Mouse (Mus musculus) forebrain, postnatal 0 days (tissue): ENCODE data around the gene Bbs12. TPM values are rescaled to one million over a fixed set of nuclear protein-coding genes. Genes with fewer than 3 reads are reported as not detected.

Experiments used
- ATAC-seq: fragments of 200-750 bp; cut with Nextera tagmentation; 2 replicates; pipeline ENCODE4 v1.8.0; 2017; ENCODE audit warnings: mild to moderate bottlenecking, moderate library complexity
- DNase-seq: peaks from one replicate; pipeline ENCODE4 v3.0.0-alpha.2; 2015
- H3K27ac ChIP-seq: fragments of 300-500 bp; sonication (generic); 2 replicates; pipeline ENCODE4 v1.5.1; 2014; ENCODE audit warnings: low read depth, mild to moderate bottlenecking, antibody characterized with exemption, low read length, moderate library complexity, mixed read lengths
- H3K27me3 ChIP-seq: fragments of 300-500 bp; sonication (generic); 2 replicates; pipeline ENCODE4 v1.6.1; 2014; ENCODE audit warnings: mild to moderate bottlenecking, low read length, mixed read lengths; ENCODE audit not compliant: insufficient read depth
- H3K36me3 ChIP-seq: fragments of 300-500 bp; sonication (generic); 2 replicates; pipeline ENCODE4 v1.6.1; 2014; ENCODE audit warnings: mild to moderate bottlenecking, moderate library complexity; ENCODE audit not compliant: insufficient read depth
- H3K4me1 ChIP-seq: fragments of 300-500 bp; sonication (generic); 2 replicates; pipeline ENCODE4 v1.6.1; 2014; ENCODE audit warnings: antibody characterized with exemption; ENCODE audit not compliant: insufficient read depth
- H3K4me2 ChIP-seq: fragments of 300-500 bp; sonication (generic); 2 replicates; pipeline ENCODE4 v1.6.1; 2014; ENCODE audit warnings: low read depth, mild to moderate bottlenecking, moderate library complexity
- H3K4me3 ChIP-seq: fragments of 300-500 bp; sonication (generic); 2 replicates; pipeline ENCODE4 v1.5.1; 2014; ENCODE audit warnings: low read depth, low read length, mixed read lengths
- H3K9ac ChIP-seq: fragments of 300-500 bp; sonication (generic); 2 replicates; pipeline ENCODE4 v1.6.1; 2014; ENCODE audit warnings: mild to moderate bottlenecking
- H3K9me3 ChIP-seq: fragments of 300-500 bp; sonication (generic); 2 replicates; pipeline ENCODE4 v1.6.1; 2016; ENCODE audit warnings: low read length
- CTCF ChIP-seq: sonication (generic); IDR thresholded peaks from 2 replicates; pipeline ENCODE4 v1.5.1; 2016; ENCODE audit warnings: antibody characterized with exemption, control low read depth, low read depth
- WGBS: fragments of 180-500 bp; shearing (Covaris S2); extraction: QIAGEN DNeasy Blood & Tissue Kit; methylation state at CpG from one replicate; pipeline ENCODE4 v1.1.7; 2014; 5-methylcytosine and 5-hydroxymethylcytosine counted together
- polyA plus RNA-seq: library from polyadenylated mRNA; unstranded; fragments of >200 nt; fragmentation: Nextera tagmentation; extraction: Ambion mirVana; gene quantifications from 2 replicates; pipeline ENCODE4 v1.2.1, GENCODE M21; 2015
- total RNA-seq: library from RNA; depleted of rRNA; stranded (reverse); fragments of >200 nt; gene quantifications from 2 replicates; pipeline ENCODE4 v1.2.3, GENCODE M21; 2014; rRNA removed

The Bbs12 gene
- total and polyA plus RNA-seq, 2 experiments from 2014 or later = 3.8 to 6.4 TPM

DNA sequence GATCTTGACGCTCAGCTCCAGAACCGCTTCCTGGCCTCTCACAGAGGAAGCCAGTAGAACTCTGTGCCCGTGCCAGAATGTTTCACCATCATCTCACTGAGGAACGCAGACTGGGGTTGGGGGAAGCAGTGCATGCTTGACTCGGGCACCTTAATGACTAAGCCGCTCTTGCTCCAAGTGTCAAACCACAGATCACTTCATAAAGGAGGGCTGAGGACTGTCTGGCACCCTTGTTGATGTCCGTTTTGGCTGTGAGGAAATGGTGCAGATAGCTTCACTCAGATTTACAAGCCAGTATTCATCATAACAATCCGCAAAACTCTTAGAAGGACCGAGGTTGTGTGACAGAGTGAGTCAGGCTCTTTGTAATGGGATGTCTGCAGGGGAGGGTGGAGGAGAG is 48.4 kb downstream of the Bbs12 start:
- no peak for DNase-seq
- H3K9ac ChIP-seq = no peak overlapping the region
- H3K4me1 ChIP-seq = no peaks in the 10 kb centered on the region
- no peak overlapping the region for H3K27ac ChIP-seq
- H3K4me2 ChIP-seq = no peak overlapping the region
- no peak for ATAC-seq
- WGBS = 79% methylated on average over 9 of the region's 9 CpGs
- H3K4me3 ChIP-seq = no peak overlapping the region
- no peaks in the 10 kb centered on the region for H3K27me3 ChIP-seq
- no peak for TF ChIP-seq CTCF
- no peaks in the 10 kb centered on the region for H3K36me3 ChIP-seq
- H3K9me3 ChIP-seq = no peaks in the 10 kb centered on the region

DNA sequence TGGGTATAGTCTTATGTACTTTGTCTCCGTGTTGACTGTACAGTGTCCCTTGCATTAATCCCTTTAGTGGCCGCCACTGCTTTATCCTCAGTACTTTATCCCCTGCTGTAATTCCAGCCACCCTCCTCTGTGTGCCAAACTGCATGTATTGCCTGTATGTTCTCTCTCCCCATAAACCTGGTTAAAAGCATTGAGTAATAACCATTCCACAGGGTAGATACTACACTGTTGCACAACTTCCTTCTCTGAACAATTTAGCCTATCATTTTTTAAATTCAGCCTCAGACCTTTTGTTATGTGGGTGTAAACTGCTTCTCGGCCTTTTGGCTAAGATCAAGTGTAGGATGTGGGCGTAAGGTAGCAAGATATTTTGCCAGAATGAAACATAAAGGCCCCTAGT is 52.8 kb downstream of the Bbs12 start:
- TF ChIP-seq CTCF = no peak
- Histone ChIP-seq H3K27ac (no peak overlapping the region), H3K36me3 (no peaks in the 10 kb centered on the region), H3K4me1 (no peaks in the 10 kb centered on the region), H3K9ac (no peak overlapping the region), H3K9me3 (no peaks in the 10 kb centered on the region), H3K4me3 (no peak overlapping the region), H3K4me2 (no peak overlapping the region), H3K27me3 (no peaks in the 10 kb centered on the region)
- DNase-seq (no peak), ATAC-seq (no peak)
- WGBS = 79% methylated on average over 4 of the region's 4 CpGs

- TF ChIP-seq CTCF = no peak
- H3K9ac ChIP-seq = no peak overlapping the region
- H3K4me3 ChIP-seq = no peak overlapping the region
- no peaks in the 10 kb centered on the region for H3K27me3 ChIP-seq
- H3K9me3 ChIP-seq = no peaks in the 10 kb centered on the region
- ATAC-seq (no peak), DNase-seq (no peak)
- no peak overlapping the region for H3K27ac ChIP-seq
- no peaks in the 10 kb centered on the region for H3K36me3 ChIP-seq
- 51% methylated on average over 3 of the region's 3 CpGs for whole genome bisulfite sequencing
- H3K4me2 ChIP-seq = no peak overlapping the region
- no peaks in the 10 kb centered on the region for H3K4me1 ChIP-seq
Observed at GRCm38 (mm10) chr3:37365976-37366375, 53.6 kb downstream of the Bbs12 start.

GRCm38 (mm10) chr3:37366381-37367053 is 54.2 kb downstream of the Bbs12 start:
- H3K9ac ChIP-seq = no peak overlapping the region
- no peak overlapping the region for H3K4me2 ChIP-seq
- WGBS = 73% methylated on average over 4 of the region's 4 CpGs
- DNase-seq = no peak
- no peak overlapping the region for H3K27ac ChIP-seq
- H3K4me1 ChIP-seq = no peaks in the 10 kb centered on the region
- no peak for TF ChIP-seq CTCF
- H3K9me3 ChIP-seq = no peaks in the 10 kb centered on the region
- no peaks in the 10 kb centered on the region for H3K36me3 ChIP-seq
- H3K4me3 ChIP-seq = no peak overlapping the region
- no peaks in the 10 kb centered on the region for H3K27me3 ChIP-seq
- no peak for ATAC-seq

GRCm38 (mm10) chr3:37370407-37370806 is 58.1 kb downstream of the Bbs12 start:
- no peak for TF ChIP-seq CTCF
- Histone ChIP-seq H3K9ac (no peak overlapping the region), H3K27me3 (no peaks in the 10 kb centered on the region), H3K27ac (no peak overlapping the region), H3K4me1 (no peaks in the 10 kb centered on the region), H3K4me2 (no peak overlapping the region), H3K4me3 (no peak overlapping the region), H3K36me3 (no peaks in the 10 kb centered on the region), H3K9me3 (no peaks in the 10 kb centered on the region)
- DNase-seq (no peak), ATAC-seq (no peak)
- 74% methylated on average over 4 of the region's 4 CpGs for WGBS

Other genes starting within 250 kb of the Bbs12 start
- 0.10 TPM in 1 of 2 replicates, not detected in the other for gene Adad1, start 249.0 kb upstream of the Bbs12 start, total RNA-seq
- gene Adad1, start 249.0 kb upstream of the Bbs12 start, polyA plus RNA-seq = not detected in 2 replicates
- gene Il2, start 186.6 kb upstream of the Bbs12 start, total RNA-seq = not detected in 2 replicates
- 0.60 and 0.67 TPM in 2 replicates for gene Il2, start 186.6 kb upstream of the Bbs12 start, polyA plus RNA-seq
- 0.14 TPM in 1 of 2 replicates, not detected in the other for gene Il21, start 79.9 kb upstream of the Bbs12 start, total RNA-seq
- gene Il21, start 79.9 kb upstream of the Bbs12 start, polyA plus RNA-seq = not detected in 2 replicates
- 1.8 and 5.0 TPM in 2 replicates for gene Cetn4, start 154 bp downstream of the Bbs12 start, total RNA-seq
- 3.9 and 4.1 TPM in 2 replicates for gene Cetn4, start 154 bp downstream of the Bbs12 start, polyA plus RNA-seq
- gene Fgf2, start 35.8 kb downstream of the Bbs12 start, total RNA-seq = 1.2 and 1.5 TPM in 2 replicates
- gene Fgf2, start 35.8 kb downstream of the Bbs12 start, polyA plus RNA-seq = 0.25 and 0.70 TPM in 2 replicates
- 18.9 and 33.3 TPM in 2 replicates for gene Spata5, start 107.3 kb downstream of the Bbs12 start, total RNA-seq
- 21.0 and 23.2 TPM in 2 replicates for gene Spata5, start 107.3 kb downstream of the Bbs12 start, polyA plus RNA-seq
- 4.5 and 6.6 TPM in 2 replicates for gene Nudt6, start 107.7 kb downstream of the Bbs12 start, total RNA-seq
- 10.2 and 14.8 TPM in 2 replicates for gene Nudt6, start 107.7 kb downstream of the Bbs12 start, polyA plus RNA-seq